Mouse (Mus musculus) embryonic fibroblast, embryonic 13.5 days (primary cell): Measurements from ENCODE around the gene Gorasp2. TPM values are rescaled to one million over a fixed set of nuclear protein-coding genes. Genes with fewer than 3 reads are reported as not detected.

Source experiments
- H3K27ac ChIP-seq: 2 replicates; pipeline ENCODE4 v1.5.1; 2012; ENCODE audit warnings: low read length, control low read depth, inconsistent platforms; ENCODE audit not compliant: insufficient read depth
- H3K4me1 ChIP-seq: 2 replicates; pipeline ENCODE4 v1.6.1; 2011; ENCODE audit warnings: low read length; ENCODE audit not compliant: control insufficient read depth, insufficient read depth
- H3K4me3 ChIP-seq: 2 replicates; pipeline ENCODE4 v1.5.1; 2011; ENCODE audit warnings: mild to moderate bottlenecking, control low read depth, low read length; ENCODE audit not compliant: insufficient read depth
- CTCF ChIP-seq: IDR thresholded peaks from 2 replicates; pipeline ENCODE4 v1.5.1; 2011; ENCODE audit warnings: mild to moderate bottlenecking, control low read depth, low read length, moderate library complexity, borderline replicate concordance; ENCODE audit not compliant: insufficient read depth
- POLR2A ChIP-seq: IDR thresholded peaks from 2 replicates; pipeline ENCODE4 v1.6.1; 2011; ENCODE audit warnings: low read depth, mild to moderate bottlenecking, control low read depth, low read length, moderate library complexity
- polyA plus RNA-seq: library from polyadenylated mRNA; stranded (reverse); fragments of >200 nt; gene quantifications from 2 replicates; pipeline ENCODE4 v1.2.4, GENCODE M21; 2011; ENCODE audit warnings: low read depth; ENCODE audit not compliant: missing spikeins, insufficient read length

Gene Gorasp2
- polyA plus RNA-seq, 1 experiment: 162 TPM

DNA sequence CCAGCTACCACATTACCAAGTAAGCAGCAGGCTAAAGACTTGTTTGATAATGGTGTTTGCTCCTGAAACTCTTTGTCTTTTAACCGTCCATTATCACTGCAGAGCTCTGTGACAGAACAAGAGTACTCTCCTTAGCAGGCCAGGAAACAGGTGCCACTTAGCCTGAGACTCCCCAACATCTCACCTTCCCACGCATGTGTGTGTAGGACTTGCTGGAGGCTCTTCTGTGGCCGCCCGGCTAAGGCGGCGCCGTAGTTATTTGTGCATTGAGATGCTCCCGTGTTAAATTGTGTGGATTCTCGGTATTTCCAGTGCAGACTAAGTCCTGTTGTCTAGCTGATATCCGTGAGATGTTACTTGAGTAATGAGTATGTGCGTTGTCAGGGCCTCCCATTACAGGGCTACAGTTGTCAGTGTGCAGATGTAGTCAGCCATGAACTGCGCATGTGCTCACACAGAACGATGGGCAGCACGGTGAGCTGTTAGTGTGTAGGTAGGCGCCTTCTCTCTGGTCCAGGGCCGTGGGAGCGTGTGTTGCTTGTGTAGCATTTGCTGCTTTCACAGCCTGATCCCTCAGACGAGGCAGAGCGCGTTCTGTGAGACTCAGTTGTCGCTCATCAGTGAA lies 27.2 kb downstream of the Gorasp2 start:
- H3K4me3 ChIP-seq: no peak overlapping the region
- H3K27ac ChIP-seq: no peak overlapping the region
- H3K4me1 ChIP-seq: no peaks in the 10 kb centered on the region
- no peak for TF ChIP-seq CTCF
- TF ChIP-seq POLR2A: no peak

DNA sequence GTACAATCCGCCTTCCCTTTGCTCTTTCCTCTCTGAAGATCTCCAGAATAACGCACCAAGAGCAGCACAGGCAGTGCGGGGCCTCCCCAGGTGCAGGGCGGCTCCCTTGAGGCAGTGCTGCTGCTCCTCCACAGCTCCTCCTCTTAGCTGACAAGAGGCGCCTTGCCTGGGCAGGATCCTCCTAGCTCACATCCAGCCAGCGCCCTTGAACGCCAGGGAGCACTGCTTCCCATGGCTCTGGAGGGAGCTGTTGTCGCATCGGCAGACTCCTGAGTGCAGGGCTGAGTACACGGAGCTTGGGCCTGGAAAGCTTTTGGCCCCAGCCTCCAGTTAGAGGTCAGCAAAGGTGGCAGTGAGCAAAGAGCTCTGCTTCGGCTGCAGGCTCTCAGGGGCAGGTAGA lies 28.8 kb downstream of the Gorasp2 start:
- Histone ChIP-seq H3K4me1 (no peaks in the 10 kb centered on the region), H3K27ac (no peak overlapping the region), H3K4me3 (no peak overlapping the region)
- TF ChIP-seq CTCF: no peak
- no peak for TF ChIP-seq POLR2A

GRCm38 (mm10) chr2:70695712-70696111 lies 34.3 kb downstream of the Gorasp2 start:
- Histone ChIP-seq H3K4me3 (no peak overlapping the region), H3K27ac (no peak overlapping the region), H3K4me1 (no peaks in the 10 kb centered on the region)
- TF ChIP-seq POLR2A (no peak), CTCF (no peak)

- Histone ChIP-seq H3K4me3 (no peak overlapping the region), H3K27ac (no peak overlapping the region), H3K4me1 (no peaks in the 10 kb centered on the region)
- TF ChIP-seq CTCF (no peak), POLR2A (no peak)
These were observed 39.5 kb downstream of the Gorasp2 start for GRCm38 (mm10) chr2:70700851-70701250.

- Histone ChIP-seq H3K27ac (no peak overlapping the region), H3K4me3 (no peak overlapping the region), H3K4me1 (no peaks in the 10 kb centered on the region)
- TF ChIP-seq POLR2A (no peak), CTCF (no peak)
These were observed 40.2 kb downstream of the Gorasp2 start for GRCm38 (mm10) chr2:70701571-70701970.

DNA sequence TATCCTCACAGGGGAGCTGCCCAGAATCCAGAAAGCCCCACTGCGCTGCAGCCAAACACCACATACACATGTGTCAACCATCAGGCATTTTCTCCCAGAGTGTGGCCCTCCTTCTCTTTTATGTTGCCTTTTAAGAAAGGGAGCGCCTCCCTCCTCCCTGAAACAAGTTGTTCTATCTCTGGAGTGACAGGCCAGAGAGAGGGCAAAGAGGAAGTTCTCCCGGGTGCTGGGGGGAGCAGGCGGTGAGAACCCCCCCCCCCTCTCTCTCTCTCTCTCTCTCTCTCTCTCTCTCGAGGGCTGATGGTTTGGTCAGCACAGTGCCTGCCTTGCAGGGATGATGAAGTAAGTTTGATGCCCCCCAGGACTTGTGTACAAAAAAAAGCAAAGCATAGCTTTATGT lies 41.0 kb downstream of the Gorasp2 start:
- Histone ChIP-seq H3K4me3 (no peak overlapping the region), H3K27ac (no peak overlapping the region), H3K4me1 (no peaks in the 10 kb centered on the region)
- no peak for TF ChIP-seq CTCF
- TF ChIP-seq POLR2A: no peak

- no peak overlapping the region for H3K27ac ChIP-seq
- no peak overlapping the region for H3K4me3 ChIP-seq
- TF ChIP-seq CTCF (no peak), POLR2A (no peak)
- H3K4me1 ChIP-seq: no peaks in the 10 kb centered on the region
These were observed 47.8 kb downstream of the Gorasp2 start for GRCm38 (mm10) chr2:70708986-70709730.

DNA sequence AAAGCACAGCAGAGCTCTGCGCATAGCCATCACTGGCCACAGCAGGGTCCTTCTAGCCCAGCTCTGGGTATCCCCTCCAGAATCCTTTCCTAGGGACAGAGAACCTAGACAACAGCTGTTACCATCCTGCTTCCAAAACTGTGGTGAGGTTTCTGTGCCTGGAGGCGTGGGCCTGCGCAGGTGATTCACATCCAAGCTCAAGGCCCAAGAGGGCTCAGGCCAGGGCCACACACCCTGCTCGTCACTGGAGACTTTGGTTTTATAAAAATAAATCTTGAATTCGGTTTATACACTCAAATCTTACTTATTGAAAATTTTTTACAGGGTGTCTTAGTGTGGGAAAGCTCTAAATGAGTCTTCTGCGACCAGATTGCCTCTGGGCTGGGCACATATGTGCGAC lies 48.9 kb downstream of the Gorasp2 start:
- H3K27ac ChIP-seq: no peak overlapping the region
- H3K4me3 ChIP-seq: no peak overlapping the region
- TF ChIP-seq POLR2A (no peak), CTCF (no peak)
- H3K4me1 ChIP-seq: no peaks in the 10 kb centered on the region

- H3K27ac ChIP-seq: no peak overlapping the region
- TF ChIP-seq POLR2A (no peak), CTCF (no peak)
- H3K4me3 ChIP-seq: no peak overlapping the region
- H3K4me1 ChIP-seq: no peaks in the 10 kb centered on the region
These were observed 49.5 kb downstream of the Gorasp2 start for GRCm38 (mm10) chr2:70710878-70711277.

GRCm38 (mm10) chr2:70723610-70724243 lies 62.4 kb downstream of the Gorasp2 start:
- H3K27ac ChIP-seq: no peak overlapping the region
- TF ChIP-seq CTCF: no peak
- no peak for TF ChIP-seq POLR2A
- H3K4me1 ChIP-seq: no peaks in the 10 kb centered on the region

More at GRCm38 (mm10) chr2:70723610-70724243, 62.4 kb downstream of the Gorasp2 start:
- no peak overlapping the region for H3K4me3 ChIP-seq
